Mouse (Mus musculus) megakaryocyte, embryonic 14.5 days (primary cell): ENCODE measurements around the gene Kcna1.

Source experiments
- FLI1 ChIP-seq: IDR thresholded peaks from 2 replicates; pipeline ENCODE4 v1.6.1; 2012; ENCODE audit warnings: low read length, inconsistent platforms, mixed read lengths
- GATA1 ChIP-seq: IDR thresholded peaks from 3 replicates; pipeline ENCODE4 v1.6.1; 2012; ENCODE audit warnings: mixed read lengths, low read length, inconsistent platforms, borderline replicate concordance

GRCm38 (mm10) chr6:126664569-126664968 lies 18.4 kb upstream of the Kcna1 start:
- TF ChIP-seq GATA1 = no peak
- no peak for TF ChIP-seq FLI1
